Mouse (Mus musculus) gastrocnemius, postnatal 14 days (tissue): Measurements from ENCODE around the gene Zfp606. TPM values are rescaled to one million over a fixed set of nuclear protein-coding genes. Genes with fewer than 3 reads are reported as not detected.

Experiments used
- DNase-seq: peaks from one replicate; pipeline ENCODE4 v3.0.0; 2021; ENCODE audit warnings: mixed read lengths
- intact Hi-C: fragments of 180-260 bp; cut with DNase I; formaldehyde crosslinking; loops from one replicate; pipeline ENCODE4 v1.15.1; 2025; ENCODE audit warnings: low total_unique reads
- long read RNA-seq, 2 experiments: library from polyadenylated mRNA; stranded (forward); transcript quantifications; one replicate each; pipeline ENCODE4 v2.0.0; 2021
- total RNA-seq, 2 experiments: library from RNA; stranded (reverse); gene quantifications; 2 replicates each; pipeline ENCODE4 v1.2.3; 2021

Zfp606 gene
- total RNA-seq = 1 to 10 TPM; 5.2 to 5.5 TPM
- long read RNA-seq, experiment 1, full-length matches to known transcripts = 2 of 2 reads
- long read RNA-seq, experiment 1, partial matches to known transcripts = 0 of 2 reads
- long read RNA-seq, experiment 1, other reads (novel, unspliced or antisense) = 0 of 2 reads
- long read RNA-seq, experiment 2, full-length matches to known transcripts = 4 of 5 reads
- long read RNA-seq, experiment 2, partial matches to known transcripts = 0 of 5 reads
- long read RNA-seq, experiment 2, other reads (novel, unspliced or antisense) = 1 of 5 reads

- intact Hi-C loops = no loop called here
- DNase-seq = peak; percentile 88
Observed at GRCm38 (mm10) chr7:12478158-12479008, at the start of gene Zfp606. Gene Zfp606, plus strand, starts transcription at chr7:12478293.

- intact Hi-C loops = no loop called here
- DNase-seq = no peak
Observed at GRCm38 (mm10) chr7:12479009-12479346, 885 bp downstream of the Zfp606 start.

GRCm38 (mm10) chr7:12479525-12479924 lies 1.4 kb downstream of the Zfp606 start:
- no peak for DNase-seq
- intact Hi-C loops = no loop called here

- intact Hi-C loops = no loop called here
- no peak for DNase-seq
Observed at GRCm38 (mm10) chr7:12483771-12484170, 5.7 kb downstream of the Zfp606 start.

- no peak for DNase-seq
- intact Hi-C loops = no loop called here
Observed at GRCm38 (mm10) chr7:12485956-12486355, 7.9 kb downstream of the Zfp606 start.

- intact Hi-C loops = no loop called here
- DNase-seq = no peak
Observed at GRCm38 (mm10) chr7:12486691-12487090, 8.6 kb downstream of the Zfp606 start.

GRCm38 (mm10) chr7:12510913-12511312 lies 32.8 kb downstream of the Zfp606 start:
- intact Hi-C loops = no loop called here
- no peak for DNase-seq

GRCm38 (mm10) chr7:12512217-12512616 lies 34.1 kb downstream of the Zfp606 start, which contains the start of gene 2900092C05Rik:
Gene 2900092C05Rik, plus strand, starts transcription at chr7:12512517.
- no peak for DNase-seq

More at GRCm38 (mm10) chr7:12512217-12512616, 34.1 kb downstream of the Zfp606 start, which contains the start of gene 2900092C05Rik:
- intact Hi-C loops = no loop called here

Other genes with a start within 250 kb of the Zfp606 start
- not detected for gene Vmn1r81, start 210.0 kb upstream of the Zfp606 start, total RNA-seq
- not detected for gene Vmn1r82, start 177.9 kb upstream of the Zfp606 start, total RNA-seq
- gene Vmn1r83, start 148.8 kb upstream of the Zfp606 start, total RNA-seq = not detected
- gene Vmn1r84, start 109.0 kb upstream of the Zfp606 start, total RNA-seq = not detected
- 1 to 10 TPM; 1.6 to 2.0 TPM for gene Zfp551, start 55.5 kb upstream of the Zfp606 start, total RNA-seq
- not detected for gene 2900092C05Rik, start 34.2 kb downstream of the Zfp606 start, total RNA-seq
- gene Vmn2r53, start 130.5 kb downstream of the Zfp606 start, total RNA-seq = under 1 TPM in 1 of 2 experiments, not detected in 1; under 0.01 TPM
- not detected for gene Vmn2r54, start 162.0 kb downstream of the Zfp606 start, total RNA-seq
- not detected for gene Vmn2r55, start 206.7 kb downstream of the Zfp606 start, total RNA-seq